Mouse (Mus musculus): ENCODE measurements around the gene Txn2. TPM values are rescaled to one million over a fixed set of nuclear protein-coding genes. Genes with fewer than 3 reads are reported as not detected.
A peak's percentile ranks its signal among the peaks of the same experiment; 100 is the strongest.

Txn2 gene
- polyA plus RNA-seq, 1 experiment from 2014 or later, result 248 TPM

- Histone ChIP-seq H3K4me2 (peak overlapping the region; percentile 77), H3K36me3 (peaks cover 29% of the 10 kb centered on the region), H3K4me3 (peak overlapping the region; percentile 58), H3K4me1 (peaks cover 18% of the 10 kb centered on the region), H3K9ac (peak overlapping the region; percentile 70), H3K9me3 (no peaks in the 10 kb centered on the region), H3K27me3 (replicated peaks) (peaks cover 42% of the 10 kb centered on the region), H3K27ac (replicated peaks) (no peak overlapping the region)
- 8% methylated on average over 52 of the region's 52 CpGs for WGBS
- no peak for ATAC-seq (ENCODE audit: extremely low read depth, insufficient number of reproducible peaks, low FRiP score, low TSS enrichment)
These were observed 26.9 kb upstream of the Txn2 start for GRCm38 (mm10) chr15:77955440-77956403.

- H3K36me3 ChIP-seq, result peaks cover 15% of the 10 kb centered on the region
- no peak overlapping the region for H3K4me3 ChIP-seq
- no peak overlapping the region for H3K4me2 ChIP-seq
- no peak for ATAC-seq (ENCODE audit: extremely low read depth, insufficient number of reproducible peaks, low FRiP score, low TSS enrichment)
- peaks cover 18% of the 10 kb centered on the region for H3K4me1 ChIP-seq
- H3K27me3 ChIP-seq (replicated peaks), result peaks cover 42% of the 10 kb centered on the region
- no peaks in the 10 kb centered on the region for H3K9me3 ChIP-seq
- H3K9ac ChIP-seq, result no peak overlapping the region
- WGBS, result 68% methylated on average over 2 of the region's 2 CpGs
- no peak overlapping the region for H3K27ac ChIP-seq (replicated peaks)
These were observed 25.6 kb upstream of the Txn2 start for GRCm38 (mm10) chr15:77954362-77954761.

- no peak overlapping the region for H3K4me2 ChIP-seq
- WGBS, result 83% methylated on average over 3 of the region's 3 CpGs
- peaks cover 18% of the 10 kb centered on the region for H3K4me1 ChIP-seq
- peaks cover under 1% of the 10 kb centered on the region for H3K36me3 ChIP-seq
- H3K4me3 ChIP-seq, result no peak overlapping the region
- H3K9me3 ChIP-seq, result no peaks in the 10 kb centered on the region
- no peak for ATAC-seq (ENCODE audit: extremely low read depth, insufficient number of reproducible peaks, low FRiP score, low TSS enrichment)
- no peak overlapping the region for H3K9ac ChIP-seq
- no peak overlapping the region for H3K27ac ChIP-seq (replicated peaks)
- peaks cover 40% of the 10 kb centered on the region for H3K27me3 ChIP-seq (replicated peaks)
These were observed 24.1 kb upstream of the Txn2 start for GRCm38 (mm10) chr15:77952921-77953320.

GRCm38 (mm10) chr15:77949061-77949460 lies 20.3 kb upstream of the Txn2 start:
- no peak for ATAC-seq (ENCODE audit: extremely low read depth, insufficient number of reproducible peaks, low FRiP score, low TSS enrichment)
- no peaks in the 10 kb centered on the region for H3K9me3 ChIP-seq
- H3K27ac ChIP-seq (replicated peaks), result no peak overlapping the region
- no peaks in the 10 kb centered on the region for H3K4me1 ChIP-seq
- 73% methylated on average over 7 of the region's 7 CpGs for WGBS
- no peak overlapping the region for H3K4me2 ChIP-seq
- H3K27me3 ChIP-seq (replicated peaks), result peaks cover 11% of the 10 kb centered on the region; the same call in 1 of the 2 replicates
- H3K4me3 ChIP-seq, result no peak overlapping the region
- H3K36me3 ChIP-seq, result no peaks in the 10 kb centered on the region
- no peak overlapping the region for H3K9ac ChIP-seq

GRCm38 (mm10) chr15:77945711-77946110 lies 16.9 kb upstream of the Txn2 start:
- no peak overlapping the region for H3K4me3 ChIP-seq
- H3K27me3 ChIP-seq (replicated peaks), result no peaks in the 10 kb centered on the region
- ATAC-seq (ENCODE audit: extremely low read depth, insufficient number of reproducible peaks, low FRiP score, low TSS enrichment), result no peak
- H3K9me3 ChIP-seq, result no peaks in the 10 kb centered on the region
- no peak overlapping the region for H3K9ac ChIP-seq
- H3K27ac ChIP-seq (replicated peaks), result no peak overlapping the region
- no peaks in the 10 kb centered on the region for H3K36me3 ChIP-seq
- H3K4me2 ChIP-seq, result no peak overlapping the region
- H3K4me1 ChIP-seq, result no peaks in the 10 kb centered on the region
- WGBS, result 86% methylated on average over 4 of the region's 4 CpGs

- no peak overlapping the region for H3K4me2 ChIP-seq
- no peaks in the 10 kb centered on the region for H3K36me3 ChIP-seq
- no peaks in the 10 kb centered on the region for H3K9me3 ChIP-seq
- H3K27me3 ChIP-seq (replicated peaks), result no peaks in the 10 kb centered on the region
- H3K9ac ChIP-seq, result no peak overlapping the region
- no peaks in the 10 kb centered on the region for H3K4me1 ChIP-seq
- ATAC-seq (ENCODE audit: extremely low read depth, insufficient number of reproducible peaks, low FRiP score, low TSS enrichment), result no peak
- no peak overlapping the region for H3K27ac ChIP-seq (replicated peaks)
- H3K4me3 ChIP-seq, result no peak overlapping the region
- 69% methylated on average over 3 of the region's 3 CpGs for WGBS
These were observed 12.8 kb upstream of the Txn2 start for GRCm38 (mm10) chr15:77941563-77941962.

- Histone ChIP-seq H3K4me3 (no peak overlapping the region), H3K9me3 (no peaks in the 10 kb centered on the region), H3K36me3 (no peaks in the 10 kb centered on the region), H3K4me2 (no peak overlapping the region), H3K4me1 (peaks cover 5% of the 10 kb centered on the region), H3K27ac (replicated peaks) (no peak overlapping the region), H3K27me3 (replicated peaks) (peaks cover 13% of the 10 kb centered on the region; the same call in 1 of the 2 replicates), H3K9ac (no peak overlapping the region)
- 69% methylated on average over 5 of the region's 5 CpGs for WGBS
- no peak for ATAC-seq (ENCODE audit: extremely low read depth, insufficient number of reproducible peaks, low FRiP score, low TSS enrichment)
These were observed 9.7 kb upstream of the Txn2 start for GRCm38 (mm10) chr15:77938516-77938915.

- Histone ChIP-seq H3K4me1 (peaks cover 14% of the 10 kb centered on the region), H3K36me3 (no peaks in the 10 kb centered on the region), H3K27ac (replicated peaks) (no peak overlapping the region), H3K4me2 (no peak overlapping the region), H3K4me3 (no peak overlapping the region), H3K9ac (no peak overlapping the region), H3K27me3 (replicated peaks) (peaks cover 13% of the 10 kb centered on the region; the same call in 1 of the 2 replicates), H3K9me3 (no peaks in the 10 kb centered on the region)
- ATAC-seq (ENCODE audit: extremely low read depth, insufficient number of reproducible peaks, low FRiP score, low TSS enrichment), result no peak
- 72% methylated on average over 14 of the region's 14 CpGs for WGBS
These were observed 7.0 kb upstream of the Txn2 start for GRCm38 (mm10) chr15:77935673-77936375.

- no peaks in the 10 kb centered on the region for H3K9me3 ChIP-seq
- no peak overlapping the region for H3K27ac ChIP-seq (replicated peaks)
- H3K36me3 ChIP-seq, result no peaks in the 10 kb centered on the region
- peaks cover 13% of the 10 kb centered on the region; the same call in 1 of the 2 replicates for H3K27me3 ChIP-seq (replicated peaks)
- WGBS, result 64% methylated on average over 5 of the region's 5 CpGs
- no peak overlapping the region for H3K4me3 ChIP-seq
- H3K4me2 ChIP-seq, result no peak overlapping the region
- H3K4me1 ChIP-seq, result peaks cover 15% of the 10 kb centered on the region
- H3K9ac ChIP-seq, result no peak overlapping the region
- no peak for ATAC-seq (ENCODE audit: extremely low read depth, insufficient number of reproducible peaks, low FRiP score, low TSS enrichment)
These were observed 6.2 kb upstream of the Txn2 start for GRCm38 (mm10) chr15:77934968-77935367.

GRCm38 (mm10) chr15:77934326-77934725 lies 5.5 kb upstream of the Txn2 start:
- H3K4me2 ChIP-seq, result no peak overlapping the region
- H3K27me3 ChIP-seq (replicated peaks), result peaks cover 13% of the 10 kb centered on the region; the same call in 1 of the 2 replicates
- WGBS, result 69% methylated on average over 11 of the region's 11 CpGs
- peaks cover 22% of the 10 kb centered on the region for H3K4me1 ChIP-seq
- ATAC-seq (ENCODE audit: extremely low read depth, insufficient number of reproducible peaks, low FRiP score, low TSS enrichment), result no peak
- no peak overlapping the region for H3K27ac ChIP-seq (replicated peaks)
- H3K9ac ChIP-seq, result no peak overlapping the region
- no peaks in the 10 kb centered on the region for H3K36me3 ChIP-seq
- H3K4me3 ChIP-seq, result no peak overlapping the region
- H3K9me3 ChIP-seq, result no peaks in the 10 kb centered on the region

- no peak for ATAC-seq (ENCODE audit: extremely low read depth, insufficient number of reproducible peaks, low FRiP score, low TSS enrichment)
- Histone ChIP-seq H3K9me3 (no peaks in the 10 kb centered on the region), H3K27me3 (replicated peaks) (peaks cover 13% of the 10 kb centered on the region; the same call in 1 of the 2 replicates), H3K4me3 (0 out of 2 replicates have a peak overlapping the region, but pooled peaks have one; percentile 8), H3K9ac (no peak overlapping the region), H3K36me3 (no peaks in the 10 kb centered on the region), H3K27ac (replicated peaks) (no peak overlapping the region), H3K4me2 (peak overlapping the region; percentile 47), H3K4me1 (peaks cover 23% of the 10 kb centered on the region)
- WGBS, result 1% methylated on average over 14 of the region's 14 CpGs
These were observed 5.0 kb upstream of the Txn2 start for GRCm38 (mm10) chr15:77933770-77934169.

Measured in heart, embryonic 13.5 days (tissue).